Mouse (Mus musculus): ENCODE results near the gene Smoc1. TPM values are rescaled to one million over a fixed set of nuclear protein-coding genes. Genes with fewer than 3 reads are reported as not detected.

Gene Smoc1
- polyA plus RNA-seq, 1 experiment from 2014 or later, result 15.5 TPM

- no peak for ATAC-seq
- WGBS (ENCODE audit: insufficient replicate concordance), result 85% methylated on average over 3 of the region's 3 CpGs
- TF ChIP-seq EP300 (IDR thresholded peaks at IDR 0.05; ENCODE audit: low read depth) (no peak), CTCF (IDR thresholded peaks at IDR 0.05; ENCODE audit: low read depth) (no peak)
Measured at GRCm38 (mm10) chr12:81058561-81058960, 32.0 kb downstream of the Smoc1 start.

DNA sequence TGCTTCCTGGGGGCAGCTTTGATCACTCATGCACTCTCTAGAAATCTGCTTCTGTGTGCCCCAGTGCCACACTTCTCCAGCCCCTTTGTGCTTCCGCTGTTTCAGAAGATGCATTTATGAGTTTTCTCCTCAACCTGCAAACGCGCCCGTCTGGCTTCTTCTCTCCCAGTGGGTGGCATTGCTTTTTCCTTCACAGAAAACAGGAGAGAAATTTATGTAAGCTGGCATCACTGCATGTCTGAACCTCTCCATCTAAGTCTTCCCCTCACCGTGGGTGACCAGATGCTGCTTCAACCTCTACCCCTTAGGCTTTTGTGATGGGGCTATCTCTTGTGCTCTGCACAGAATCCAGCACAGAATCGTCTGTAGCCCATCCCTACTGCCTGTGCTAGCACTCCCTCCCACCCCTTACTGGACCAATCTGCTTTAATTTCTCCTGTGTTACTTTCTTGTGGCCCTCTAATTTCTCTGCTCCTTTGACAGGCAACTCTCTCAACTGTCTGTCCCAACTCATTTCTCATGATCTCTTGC, 35.3 kb downstream of the Smoc1 start:
- H3K4me1 ChIP-seq (ENCODE audit: insufficient read depth), result no peaks in the 10 kb centered on the region; the same call in 1 of the 2 replicates
- WGBS (ENCODE audit: insufficient replicate concordance), result 73% methylated on average over 6 of the region's 6 CpGs
- H3K9me3 ChIP-seq (ENCODE audit: low read length), result no peaks in the 10 kb centered on the region

More at GRCm38 (mm10) chr12:81058561-81058960, 32.0 kb downstream of the Smoc1 start:
- Histone ChIP-seq H3K36me3 (replicated peaks; ENCODE audit: insufficient read depth, low read length) (no peaks in the 10 kb centered on the region), H3K4me2 (ENCODE audit: low read depth, low read length) (no peak overlapping the region), H3K27ac (ENCODE audit: low read depth) (no peak overlapping the region), H3K4me1 (ENCODE audit: insufficient read depth) (no peaks in the 10 kb centered on the region; the same call in 1 of the 2 replicates), H3K27me3 (ENCODE audit: insufficient read depth, low read length) (no peaks in the 10 kb centered on the region), H3K9ac (replicated peaks) (no peak overlapping the region), H3K9me3 (ENCODE audit: low read length) (no peaks in the 10 kb centered on the region), H3K4me3 (ENCODE audit: low read depth, low read length) (no peak overlapping the region)
- no peak for DNase-seq

GRCm38 (mm10) chr12:81063336-81063955, 36.8 kb downstream of the Smoc1 start:
- H3K4me3 ChIP-seq (ENCODE audit: low read depth, low read length), result no peak overlapping the region
- no peaks in the 10 kb centered on the region; the same call in 1 of the 2 replicates for H3K4me1 ChIP-seq (ENCODE audit: insufficient read depth)
- ATAC-seq (no peak), DNase-seq (no peak)
- no peaks in the 10 kb centered on the region for H3K36me3 ChIP-seq (replicated peaks; ENCODE audit: insufficient read depth, low read length)
- WGBS (ENCODE audit: insufficient replicate concordance), result 77% methylated on average over 6 of the region's 6 CpGs
- H3K4me2 ChIP-seq (ENCODE audit: low read depth, low read length), result no peak overlapping the region
- no peak overlapping the region for H3K27ac ChIP-seq (ENCODE audit: low read depth)
- H3K9ac ChIP-seq (replicated peaks), result no peak overlapping the region
- TF ChIP-seq EP300 (IDR thresholded peaks at IDR 0.05; ENCODE audit: low read depth), result no peak
- no peak for TF ChIP-seq CTCF (IDR thresholded peaks at IDR 0.05; ENCODE audit: low read depth)
- H3K27me3 ChIP-seq (ENCODE audit: insufficient read depth, low read length), result no peaks in the 10 kb centered on the region
- H3K9me3 ChIP-seq (ENCODE audit: low read length), result no peaks in the 10 kb centered on the region

More for the DNA sequence above, 35.3 kb downstream of the Smoc1 start:
- Histone ChIP-seq H3K4me2 (ENCODE audit: low read depth, low read length) (no peak overlapping the region), H3K27me3 (ENCODE audit: insufficient read depth, low read length) (no peaks in the 10 kb centered on the region), H3K27ac (ENCODE audit: low read depth) (no peak overlapping the region), H3K4me3 (ENCODE audit: low read depth, low read length) (no peak overlapping the region), H3K36me3 (replicated peaks; ENCODE audit: insufficient read depth, low read length) (no peaks in the 10 kb centered on the region), H3K9ac (replicated peaks) (no peak overlapping the region)
- ATAC-seq (no peak), DNase-seq (no peak)
- no peak for TF ChIP-seq EP300 (IDR thresholded peaks at IDR 0.05; ENCODE audit: low read depth)
- no peak for TF ChIP-seq CTCF (IDR thresholded peaks at IDR 0.05; ENCODE audit: low read depth)

DNA sequence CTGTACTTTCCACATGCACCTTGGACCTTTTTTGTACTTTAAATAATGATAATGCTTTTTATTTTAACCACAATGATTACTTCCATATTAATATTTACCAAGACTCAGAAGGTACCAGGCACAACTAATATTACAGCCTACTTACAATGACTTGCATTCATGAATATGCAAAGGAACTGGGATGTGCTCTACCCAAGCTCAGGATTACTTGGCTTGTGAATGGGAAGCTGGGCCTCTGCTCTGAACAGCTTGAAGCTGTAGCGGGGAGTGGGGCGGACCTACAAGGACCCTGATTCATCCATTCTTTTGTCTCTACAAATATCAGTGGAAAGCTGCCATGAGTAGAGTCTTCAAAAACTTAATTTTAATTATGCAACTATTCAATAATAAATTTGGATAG, 47.5 kb downstream of the Smoc1 start:
- no peak overlapping the region for H3K4me3 ChIP-seq (ENCODE audit: low read depth, low read length)
- WGBS (ENCODE audit: insufficient replicate concordance), result 85% methylated on average over 2 of the region's 2 CpGs
- no peaks in the 10 kb centered on the region for H3K4me1 ChIP-seq (ENCODE audit: insufficient read depth)
- H3K36me3 ChIP-seq (replicated peaks; ENCODE audit: insufficient read depth, low read length), result no peaks in the 10 kb centered on the region
- no peak overlapping the region for H3K4me2 ChIP-seq (ENCODE audit: low read depth, low read length)
- H3K9me3 ChIP-seq (ENCODE audit: low read length), result no peaks in the 10 kb centered on the region
- no peak for TF ChIP-seq EP300 (IDR thresholded peaks at IDR 0.05; ENCODE audit: low read depth)
- TF ChIP-seq CTCF (IDR thresholded peaks at IDR 0.05; ENCODE audit: low read depth), result no peak
- no peak for DNase-seq
- ATAC-seq, result no peak
- no peak overlapping the region for H3K27ac ChIP-seq (ENCODE audit: low read depth)
- no peak overlapping the region for H3K9ac ChIP-seq (replicated peaks)
- H3K27me3 ChIP-seq (ENCODE audit: insufficient read depth, low read length), result no peaks in the 10 kb centered on the region

DNA sequence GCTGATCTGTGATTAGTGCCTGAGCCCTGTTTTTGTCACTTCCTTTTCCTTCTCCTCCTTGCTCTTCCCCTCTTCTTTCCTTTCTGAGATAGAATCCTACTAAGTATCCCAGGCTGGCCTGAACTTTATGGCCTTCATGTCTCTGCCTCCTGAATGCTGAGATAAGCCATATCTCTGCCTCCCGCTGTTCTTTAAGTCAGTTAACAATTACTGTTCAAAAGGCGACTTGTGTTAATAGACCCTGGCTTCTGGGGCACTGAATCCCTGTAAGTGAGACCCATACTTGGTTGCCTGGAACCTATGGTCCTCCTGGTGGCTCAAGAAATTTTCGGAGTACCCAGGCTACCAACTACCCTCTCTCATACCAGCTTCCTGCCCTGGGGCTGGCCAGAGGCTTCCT, 48.3 kb downstream of the Smoc1 start:
- H3K4me2 ChIP-seq (ENCODE audit: low read depth, low read length), result no peak overlapping the region
- WGBS (ENCODE audit: insufficient replicate concordance), result 65% methylated on average over 3 of the region's 3 CpGs
- no peaks in the 10 kb centered on the region for H3K4me1 ChIP-seq (ENCODE audit: insufficient read depth)
- no peak for ATAC-seq
- no peak overlapping the region for H3K9ac ChIP-seq (replicated peaks)
- no peak for TF ChIP-seq EP300 (IDR thresholded peaks at IDR 0.05; ENCODE audit: low read depth)
- no peak for TF ChIP-seq CTCF (IDR thresholded peaks at IDR 0.05; ENCODE audit: low read depth)
- H3K27ac ChIP-seq (ENCODE audit: low read depth), result no peak overlapping the region
- no peaks in the 10 kb centered on the region for H3K9me3 ChIP-seq (ENCODE audit: low read length)
- no peak overlapping the region for H3K4me3 ChIP-seq (ENCODE audit: low read depth, low read length)
- no peaks in the 10 kb centered on the region for H3K27me3 ChIP-seq (ENCODE audit: insufficient read depth, low read length)
- DNase-seq, result no peak
- no peaks in the 10 kb centered on the region for H3K36me3 ChIP-seq (replicated peaks; ENCODE audit: insufficient read depth, low read length)

GRCm38 (mm10) chr12:81077953-81078646, 51.5 kb downstream of the Smoc1 start:
- no peak overlapping the region for H3K27ac ChIP-seq (ENCODE audit: low read depth)
- WGBS (ENCODE audit: insufficient replicate concordance), result 57% methylated on average over 2 of the region's 2 CpGs
- no peaks in the 10 kb centered on the region for H3K27me3 ChIP-seq (ENCODE audit: insufficient read depth, low read length)
- ATAC-seq (no peak), DNase-seq (no peak)
- no peak overlapping the region for H3K9ac ChIP-seq (replicated peaks)
- TF ChIP-seq EP300 (IDR thresholded peaks at IDR 0.05; ENCODE audit: low read depth), result no peak
- no peak for TF ChIP-seq CTCF (IDR thresholded peaks at IDR 0.05; ENCODE audit: low read depth)
- H3K9me3 ChIP-seq (ENCODE audit: low read length), result no peaks in the 10 kb centered on the region
- H3K36me3 ChIP-seq (replicated peaks; ENCODE audit: insufficient read depth, low read length), result no peaks in the 10 kb centered on the region
- no peaks in the 10 kb centered on the region for H3K4me1 ChIP-seq (ENCODE audit: insufficient read depth)
- H3K4me3 ChIP-seq (ENCODE audit: low read depth, low read length), result no peak overlapping the region
- no peak overlapping the region for H3K4me2 ChIP-seq (ENCODE audit: low read depth, low read length)

Data from liver, postnatal 0 days (tissue).